Mouse (Mus musculus) embryonic facial prominence, embryonic 12.5 days (tissue): ENCODE results near the gene Ints1. TPM values are rescaled to one million over a fixed set of nuclear protein-coding genes. Genes with fewer than 3 reads are reported as not detected.
A peak's percentile ranks its signal among the peaks of the same experiment; 100 is the strongest.

Source experiments
- ATAC-seq: fragments of 200-750 bp; cut with Nextera tagmentation; 2 replicates; pipeline ENCODE4 v1.8.0; 2017; ENCODE audit not compliant: insufficient number of reproducible peaks, insufficient read depth, low FRiP score, low TSS enrichment
- H3K27ac ChIP-seq: fragments of 300-500 bp; sonication (generic); 2 replicates; pipeline ENCODE4 v1.5.1; 2016; ENCODE audit warnings: mild to moderate bottlenecking
- H3K27me3 ChIP-seq: fragments of 300-500 bp; sonication (generic); 2 replicates; pipeline ENCODE4 v1.6.1; 2016; ENCODE audit warnings: mild to moderate bottlenecking, moderate library complexity
- H3K36me3 ChIP-seq: fragments of 300-500 bp; sonication (generic); 2 replicates; pipeline ENCODE4 v1.6.1; 2016; ENCODE audit warnings: mild to moderate bottlenecking
- H3K4me1 ChIP-seq: fragments of 300-500 bp; sonication (generic); 2 replicates; pipeline ENCODE4 v1.6.1; 2016
- H3K4me2 ChIP-seq: fragments of 300-500 bp; sonication (generic); replicated peaks from 2 replicates; pipeline ENCODE4 v1.6.1; 2016; ENCODE audit warnings: mild to moderate bottlenecking, moderate library complexity
- H3K4me3 ChIP-seq: fragments of 300-500 bp; sonication (generic); 2 replicates; pipeline ENCODE4 v1.5.1; 2016; ENCODE audit warnings: mild to moderate bottlenecking
- H3K9ac ChIP-seq: fragments of 300-500 bp; sonication (generic); 2 replicates; pipeline ENCODE4 v1.6.1; 2016; ENCODE audit warnings: mild to moderate bottlenecking, moderate library complexity
- H3K9me3 ChIP-seq: fragments of 300-500 bp; sonication (generic); 2 replicates; pipeline ENCODE4 v1.6.1; 2016; ENCODE audit warnings: mild to moderate bottlenecking, moderate library complexity
- WGBS: fragments of 180-500 bp; shearing (Covaris S2); methylation state at CpG from one replicate; pipeline ENCODE4 v1.1.7; 2016; 5-methylcytosine and 5-hydroxymethylcytosine counted together
- polyA plus RNA-seq: library from polyadenylated mRNA; unstranded; fragments of >200 nt; fragmentation: Nextera tagmentation; extraction: Ambion mirVana; gene quantifications from 2 replicates; pipeline ENCODE4 v1.2.1, GENCODE M21; 2016

The Ints1 gene
- polyA plus RNA-seq, 1 experiment from 2014 or later, result 34.5 TPM

DNA sequence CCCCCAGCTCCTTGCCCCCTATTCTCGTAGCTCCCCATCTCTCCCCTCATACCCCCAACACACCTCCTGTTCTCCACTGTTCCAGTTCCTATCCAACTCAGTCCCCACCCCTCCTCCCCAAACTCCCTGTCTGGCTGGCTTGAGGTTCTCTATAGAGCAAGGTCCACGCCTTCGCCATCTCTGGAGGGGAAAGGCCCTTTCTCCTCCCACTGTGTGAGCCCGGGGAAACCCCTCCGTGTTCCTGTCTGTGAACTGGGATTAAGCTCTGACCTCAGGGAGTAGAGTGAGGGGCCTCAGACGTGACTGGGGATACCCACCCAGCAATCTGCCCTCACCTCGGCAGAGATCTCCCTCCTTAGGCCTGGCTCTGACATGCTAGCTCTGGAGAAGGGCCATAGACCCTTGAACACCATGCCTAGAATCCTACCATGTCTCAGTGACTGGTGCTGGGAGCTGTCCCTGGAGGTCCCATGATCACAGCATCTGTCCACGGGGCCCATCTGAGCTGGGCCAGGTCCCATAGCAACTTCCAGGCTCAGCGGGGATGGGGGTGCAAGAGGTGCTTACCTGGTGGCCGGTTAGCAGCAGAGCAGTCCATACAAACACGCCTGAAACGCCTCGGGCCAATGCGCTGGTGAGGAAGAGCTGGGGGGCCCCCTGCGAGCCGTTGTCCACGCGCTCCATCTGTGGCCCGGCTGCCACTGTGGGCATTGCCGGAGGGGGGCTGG, 37.1 kb upstream of the Ints1 start:
- H3K9ac ChIP-seq, result no peak overlapping the region
- H3K27me3 ChIP-seq, result peaks cover 34% of the 10 kb centered on the region
- H3K27ac ChIP-seq, result no peak overlapping the region
- no peaks in the 10 kb centered on the region for H3K4me1 ChIP-seq
- no peak overlapping the region for H3K4me3 ChIP-seq
- no peaks in the 10 kb centered on the region for H3K36me3 ChIP-seq
- H3K9me3 ChIP-seq, result no peaks in the 10 kb centered on the region
- 71% methylated on average over 20 of the region's 20 CpGs for WGBS
- no peak overlapping the region for H3K4me2 ChIP-seq
- no peak for ATAC-seq

DNA sequence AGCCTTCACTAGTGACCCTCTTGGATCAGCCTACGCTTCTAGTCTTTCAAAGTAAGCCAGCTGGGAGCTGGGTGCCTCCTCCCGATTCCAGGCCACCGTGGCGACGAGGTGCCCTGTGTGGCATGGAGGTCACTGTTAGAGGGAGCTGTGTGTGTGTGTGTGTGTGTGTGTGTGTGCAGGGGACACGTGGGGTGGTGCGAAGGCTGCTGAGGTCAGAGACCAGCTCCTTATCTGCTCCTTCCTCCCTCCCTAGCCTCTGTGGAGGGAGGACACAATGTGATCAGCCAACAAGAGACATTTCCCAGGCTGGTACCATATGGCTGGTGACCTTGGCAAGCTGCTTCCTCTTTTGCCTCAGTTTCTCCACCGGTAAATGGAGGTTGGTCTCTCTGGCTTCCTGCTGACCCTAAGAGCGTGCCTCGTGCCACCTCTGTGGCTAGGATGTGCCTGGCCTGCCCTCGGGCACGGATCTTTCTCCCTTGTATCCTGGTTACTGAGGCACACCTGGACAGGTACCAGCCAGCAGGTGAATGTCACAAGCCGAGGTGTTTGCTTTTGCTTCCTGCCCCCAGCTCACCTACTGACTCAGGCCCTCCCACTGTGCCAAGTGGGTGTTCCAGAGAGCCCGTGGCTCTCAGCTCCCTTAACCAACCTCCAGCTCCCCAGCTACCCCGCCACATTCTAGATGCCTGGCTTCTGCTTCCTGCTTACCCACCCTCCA, 36.4 kb upstream of the Ints1 start:
- Histone ChIP-seq H3K36me3 (no peaks in the 10 kb centered on the region), H3K9ac (no peak overlapping the region), H3K9me3 (no peaks in the 10 kb centered on the region), H3K4me3 (no peak overlapping the region), H3K27ac (no peak overlapping the region), H3K4me1 (no peaks in the 10 kb centered on the region), H3K27me3 (peaks cover 34% of the 10 kb centered on the region), H3K4me2 (no peak overlapping the region)
- ATAC-seq, result no peak
- WGBS, result 82% methylated on average over 15 of the region's 15 CpGs

DNA sequence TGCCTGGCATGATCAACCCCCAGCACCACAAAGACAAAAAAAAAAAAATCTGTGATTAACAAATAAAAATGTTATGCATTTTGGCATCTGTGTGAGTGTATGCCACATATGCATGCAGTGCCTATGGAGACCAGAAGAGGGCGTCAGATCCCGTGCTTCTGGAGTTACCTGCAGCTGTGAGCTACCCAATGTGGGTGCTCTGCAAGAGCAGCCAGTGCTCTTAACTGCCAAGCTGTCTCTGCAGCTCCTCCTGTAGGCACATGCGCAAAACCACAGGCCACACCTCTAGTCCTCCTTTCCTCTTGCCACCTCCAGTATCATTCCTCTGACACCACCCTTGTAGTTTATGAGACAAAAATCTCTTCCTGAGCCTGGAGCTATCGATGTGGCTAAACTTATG, 33.9 kb upstream of the Ints1 start:
- Histone ChIP-seq H3K4me2 (no peak overlapping the region), H3K27ac (no peak overlapping the region), H3K4me3 (no peak overlapping the region), H3K4me1 (no peaks in the 10 kb centered on the region), H3K36me3 (no peaks in the 10 kb centered on the region), H3K27me3 (peaks cover 26% of the 10 kb centered on the region), H3K9ac (no peak overlapping the region), H3K9me3 (no peaks in the 10 kb centered on the region)
- ATAC-seq, result no peak
- 61% methylated on average over 4 of the region's 4 CpGs for WGBS

DNA sequence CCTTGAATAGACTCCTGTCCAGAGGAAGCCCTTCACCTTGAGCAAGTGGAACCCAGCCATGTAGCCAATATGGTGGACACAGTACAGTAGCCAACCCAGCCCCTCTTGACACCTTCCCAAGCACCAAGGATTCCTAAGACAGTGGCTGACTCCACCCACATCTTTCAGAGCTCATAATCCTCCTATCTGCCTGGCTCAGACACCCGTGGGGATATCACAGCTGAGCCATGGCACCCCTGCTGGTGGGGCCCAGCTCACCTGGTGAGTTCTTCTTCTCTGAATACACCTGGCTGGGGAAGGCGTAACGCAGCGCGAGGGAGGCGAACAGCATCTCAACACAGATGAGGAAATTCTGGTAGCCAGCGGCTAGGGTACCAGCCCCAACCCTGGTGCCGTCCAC, 30.4 kb upstream of the Ints1 start:
- Histone ChIP-seq H3K36me3 (peaks cover 4% of the 10 kb centered on the region; the same call in 1 of the 2 replicates), H3K4me3 (no peak overlapping the region), H3K9me3 (no peaks in the 10 kb centered on the region), H3K4me2 (no peak overlapping the region), H3K4me1 (peaks cover 9% of the 10 kb centered on the region), H3K27me3 (no peaks in the 10 kb centered on the region), H3K9ac (no peak overlapping the region), H3K27ac (no peak overlapping the region)
- no peak for ATAC-seq
- WGBS, result 92% methylated on average over 8 of the region's 8 CpGs

DNA sequence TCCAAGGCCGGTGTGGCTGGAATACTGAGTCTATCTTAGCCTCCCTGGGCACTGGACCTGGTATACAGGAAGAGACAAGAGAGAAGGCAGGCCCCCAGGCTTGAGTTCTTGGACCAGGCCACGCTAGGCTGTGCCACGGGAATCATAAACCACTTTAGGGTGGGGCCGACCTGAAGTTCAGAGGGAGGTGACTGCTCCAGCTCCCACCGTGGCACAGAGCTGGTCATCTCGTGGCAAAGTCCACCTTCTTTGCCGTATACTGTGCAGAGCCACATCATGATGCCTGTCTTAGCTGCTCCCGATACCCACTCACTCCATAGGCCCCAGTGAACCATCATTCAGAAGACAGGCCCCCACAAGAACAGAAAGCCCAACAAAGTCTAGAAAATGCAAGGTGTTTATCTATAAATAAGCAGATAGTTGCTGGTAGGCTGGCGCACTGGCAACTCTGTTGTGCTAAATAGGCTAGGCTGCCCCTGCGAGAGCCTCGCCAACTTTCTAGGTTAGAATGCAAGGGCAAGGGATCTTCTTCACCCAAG, 29.2 kb upstream of the Ints1 start:
- WGBS, result 89% methylated on average over 11 of the region's 11 CpGs
- Histone ChIP-seq H3K9me3 (no peaks in the 10 kb centered on the region), H3K9ac (no peak overlapping the region), H3K4me2 (no peak overlapping the region), H3K36me3 (peaks cover 17% of the 10 kb centered on the region; the same call in 1 of the 2 replicates), H3K4me3 (no peak overlapping the region), H3K4me1 (peaks cover 9% of the 10 kb centered on the region), H3K27me3 (no peaks in the 10 kb centered on the region), H3K27ac (no peak overlapping the region)
- no peak for ATAC-seq

DNA sequence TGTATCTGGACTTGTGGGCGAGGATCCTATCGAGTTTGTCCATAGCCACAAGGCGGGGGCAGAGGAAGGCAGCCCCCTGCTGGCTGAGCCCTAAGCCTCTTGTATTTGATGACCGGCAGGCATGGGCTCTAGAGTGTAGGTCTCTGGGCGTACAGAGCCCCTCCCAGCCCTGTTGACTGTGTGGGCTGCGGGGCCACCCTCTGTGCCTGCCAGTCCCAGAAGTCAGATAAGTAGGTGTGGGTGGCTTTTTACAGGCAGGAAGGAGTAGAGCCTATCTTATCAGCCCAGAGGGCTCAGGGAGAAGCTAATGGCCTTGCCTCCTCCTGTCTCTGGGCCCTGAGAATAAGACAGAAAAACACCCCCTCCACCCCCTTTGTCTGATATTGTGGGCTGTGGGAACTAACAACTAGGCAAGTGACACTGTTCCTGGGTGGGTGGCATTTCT, 28.7 kb upstream of the Ints1 start:
- Histone ChIP-seq H3K4me2 (peak overlapping the region; percentile 23; the same call in 1 of the 2 replicates), H3K9me3 (no peaks in the 10 kb centered on the region), H3K4me3 (no peak overlapping the region), H3K4me1 (peaks cover 9% of the 10 kb centered on the region), H3K27me3 (no peaks in the 10 kb centered on the region), H3K27ac (0 out of 2 replicates have a peak overlapping the region, but pooled peaks have one; percentile 12), H3K36me3 (peaks cover 17% of the 10 kb centered on the region; the same call in 1 of the 2 replicates), H3K9ac (no peak overlapping the region; the same call in 1 of the 2 replicates)
- 13% methylated on average over 6 of the region's 6 CpGs for WGBS
- ATAC-seq, result no peak

DNA sequence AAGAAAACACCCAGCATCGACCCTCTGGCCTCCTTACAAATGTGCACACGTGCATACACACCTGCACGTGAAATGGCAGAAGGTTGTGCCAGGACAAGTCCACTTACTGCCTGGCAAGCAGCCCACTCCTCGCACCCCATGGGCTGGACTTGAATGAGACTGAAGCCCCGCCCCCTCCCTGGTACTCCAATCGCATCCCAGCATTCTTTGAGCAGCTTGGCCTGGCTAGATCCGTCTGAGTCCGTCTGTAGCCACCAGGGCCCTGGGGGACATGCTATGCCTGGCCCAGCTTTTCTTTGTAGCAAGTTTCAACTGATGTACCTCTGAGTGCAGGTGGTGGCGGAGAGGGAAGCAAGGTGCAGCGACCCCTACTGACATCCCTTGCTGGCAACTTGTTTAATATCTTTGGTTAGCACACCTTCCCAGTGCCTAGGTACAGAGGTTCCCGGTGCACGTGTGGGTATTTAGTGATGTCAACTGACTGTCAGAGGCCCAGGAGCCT, 28.2 kb upstream of the Ints1 start:
- H3K9ac ChIP-seq, result no peak overlapping the region
- H3K4me3 ChIP-seq, result no peak overlapping the region
- H3K27me3 ChIP-seq, result no peaks in the 10 kb centered on the region
- no peaks in the 10 kb centered on the region for H3K9me3 ChIP-seq
- H3K4me2 ChIP-seq, result peak overlapping the region; percentile 23
- peaks cover 9% of the 10 kb centered on the region for H3K4me1 ChIP-seq
- peaks cover 17% of the 10 kb centered on the region; the same call in 1 of the 2 replicates for H3K36me3 ChIP-seq
- WGBS, result 8% methylated on average over 12 of the region's 12 CpGs
- ATAC-seq, result no peak; the same call in 1 of the 2 replicates
- H3K27ac ChIP-seq, result 0 out of 2 replicates have a peak overlapping the region, but pooled peaks have one; percentile 12

DNA sequence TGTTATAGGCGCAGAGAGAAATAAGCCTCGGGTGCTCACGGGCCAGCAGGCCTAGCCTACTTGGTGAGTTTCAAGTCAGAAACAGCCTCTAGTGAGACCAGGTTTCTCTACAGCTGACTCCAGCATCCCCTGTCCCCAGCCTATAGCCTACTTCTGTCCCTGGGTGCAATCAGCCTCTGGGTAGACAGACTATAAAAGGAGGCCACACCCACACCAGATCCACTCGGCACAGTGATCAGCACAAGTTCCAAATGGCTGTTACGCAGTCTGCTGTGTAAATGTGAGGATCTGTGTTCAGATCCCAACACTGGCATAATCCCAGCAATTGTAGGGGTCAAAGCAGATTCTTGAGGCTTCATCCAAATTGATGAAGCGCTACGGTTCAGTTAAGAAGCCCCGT, 27.7 kb upstream of the Ints1 start:
- no peak for ATAC-seq
- peak overlapping the region; percentile 23; the same call in 1 of the 2 replicates for H3K4me2 ChIP-seq
- 80% methylated on average over 8 of the region's 8 CpGs for WGBS
- H3K27ac ChIP-seq, result no peak overlapping the region
- H3K9me3 ChIP-seq, result no peaks in the 10 kb centered on the region
- H3K36me3 ChIP-seq, result peaks cover 17% of the 10 kb centered on the region; the same call in 1 of the 2 replicates
- peaks cover 14% of the 10 kb centered on the region for H3K4me1 ChIP-seq
- no peaks in the 10 kb centered on the region for H3K27me3 ChIP-seq
- no peak overlapping the region for H3K4me3 ChIP-seq
- H3K9ac ChIP-seq, result no peak overlapping the region

DNA sequence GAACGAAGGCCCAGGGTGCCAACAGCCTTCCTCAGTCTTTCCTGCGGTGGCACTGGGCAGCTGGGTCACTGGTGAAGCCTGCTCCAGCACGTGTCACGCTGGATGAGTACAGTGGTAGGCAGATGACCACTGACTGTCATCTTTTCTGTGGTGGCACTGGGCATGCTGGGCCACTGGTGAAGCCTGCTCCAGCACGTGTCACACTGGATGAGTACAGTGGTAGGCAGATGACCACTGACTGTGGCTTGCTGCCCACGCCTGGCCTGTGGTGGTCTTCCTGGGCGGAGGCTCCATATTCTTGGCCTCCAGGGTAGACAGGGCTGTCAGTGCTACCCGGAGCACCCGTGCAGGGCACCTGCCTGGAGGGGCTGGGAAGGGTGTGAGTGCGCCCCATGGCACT, 26.4 kb upstream of the Ints1 start:
- Histone ChIP-seq H3K4me1 (peaks cover 26% of the 10 kb centered on the region), H3K4me2 (no peak overlapping the region), H3K36me3 (peaks cover 17% of the 10 kb centered on the region; the same call in 1 of the 2 replicates), H3K27ac (no peak overlapping the region), H3K9ac (no peak overlapping the region), H3K4me3 (no peak overlapping the region), H3K9me3 (no peaks in the 10 kb centered on the region), H3K27me3 (no peaks in the 10 kb centered on the region)
- ATAC-seq, result no peak
- WGBS, result 89% methylated on average over 10 of the region's 10 CpGs

DNA sequence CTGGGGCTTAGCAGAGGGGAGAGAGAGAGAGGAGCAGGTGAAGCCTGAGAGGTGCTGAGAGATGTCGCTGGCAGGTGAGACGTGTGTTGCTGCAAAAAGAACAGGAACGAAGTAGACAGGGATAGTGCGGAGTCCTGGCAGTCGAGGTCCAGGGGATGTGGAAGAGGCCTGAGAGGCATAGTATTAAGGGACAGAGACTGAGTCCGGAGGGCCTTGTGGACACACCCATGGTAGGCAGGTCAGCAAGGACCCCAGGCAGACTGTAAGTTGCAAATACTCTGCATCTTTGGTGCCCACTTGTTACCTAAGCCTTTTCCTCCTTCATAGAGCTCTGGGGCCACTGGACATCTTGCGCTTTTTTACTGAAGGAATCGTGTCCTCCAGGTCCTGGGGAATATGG, 25.8 kb upstream of the Ints1 start:
- Histone ChIP-seq H3K36me3 (peaks cover 17% of the 10 kb centered on the region; the same call in 1 of the 2 replicates), H3K4me1 (peaks cover 33% of the 10 kb centered on the region), H3K27ac (0 out of 2 replicates have a peak overlapping the region, but pooled peaks have one; percentile 9), H3K4me2 (no peak overlapping the region), H3K9ac (no peak overlapping the region), H3K4me3 (no peak overlapping the region), H3K9me3 (no peaks in the 10 kb centered on the region), H3K27me3 (no peaks in the 10 kb centered on the region)
- 91% methylated on average over 8 of the region's 8 CpGs for WGBS
- ATAC-seq, result no peak

DNA sequence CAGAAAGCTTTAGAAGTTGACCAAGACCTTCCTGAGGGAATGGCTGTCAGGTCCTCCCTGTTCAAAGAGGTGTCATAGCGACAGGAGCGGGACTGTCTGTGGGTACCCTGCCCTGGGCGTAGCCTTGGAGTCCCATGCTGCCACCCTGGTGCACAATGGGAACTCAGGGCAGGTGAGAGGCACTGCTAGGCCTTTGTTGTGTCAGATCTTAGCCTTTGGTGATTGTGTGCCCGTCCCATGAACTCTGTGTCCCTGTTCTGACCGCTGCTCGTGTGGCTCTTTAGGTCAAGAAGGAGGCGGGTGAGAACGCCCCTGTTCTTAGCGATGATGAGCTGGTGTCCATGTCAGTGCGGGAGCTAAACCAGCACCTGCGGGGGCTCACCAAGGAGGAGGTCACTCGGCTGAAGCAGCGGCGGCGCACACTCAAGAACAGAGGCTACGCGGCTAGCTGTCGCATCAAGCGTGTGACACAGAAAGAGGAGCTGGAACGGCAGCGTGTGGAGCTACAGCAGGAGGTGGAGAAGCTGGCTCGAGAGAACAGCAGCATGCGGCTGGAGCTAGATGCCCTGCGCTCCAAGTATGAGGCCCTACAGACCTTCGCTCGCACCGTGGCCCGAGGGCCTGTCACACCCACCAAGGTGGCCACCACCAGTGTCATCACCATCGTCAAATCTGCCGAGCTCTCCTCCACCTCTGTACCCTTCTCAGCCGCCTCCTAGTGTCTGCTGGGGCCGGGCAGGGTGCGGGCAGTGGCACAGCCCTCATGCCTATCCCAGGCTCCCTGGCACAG, 24.5 kb upstream of the Ints1 start:
- Histone ChIP-seq H3K9ac (no peak overlapping the region), H3K4me1 (peaks cover 37% of the 10 kb centered on the region), H3K27ac (no peak overlapping the region)

More for the DNA sequence above, 24.5 kb upstream of the Ints1 start:
- no peaks in the 10 kb centered on the region for H3K27me3 ChIP-seq
- H3K36me3 ChIP-seq, result peaks cover 17% of the 10 kb centered on the region; the same call in 1 of the 2 replicates
- ATAC-seq, result no peak
- WGBS, result 91% methylated on average over 33 of the region's 33 CpGs
- H3K4me3 ChIP-seq, result no peak overlapping the region
- no peaks in the 10 kb centered on the region for H3K9me3 ChIP-seq
- H3K4me2 ChIP-seq, result no peak overlapping the region
